Mouse (Mus musculus): Measurements from ENCODE around the gene Tmem41b. TPM values are rescaled to one million over a fixed set of nuclear protein-coding genes. Genes with fewer than 3 reads are reported as not detected.

Tmem41b gene
- total RNA-seq, 2 experiments from 2014 or later: 41.1 to 45.2 TPM

DNA sequence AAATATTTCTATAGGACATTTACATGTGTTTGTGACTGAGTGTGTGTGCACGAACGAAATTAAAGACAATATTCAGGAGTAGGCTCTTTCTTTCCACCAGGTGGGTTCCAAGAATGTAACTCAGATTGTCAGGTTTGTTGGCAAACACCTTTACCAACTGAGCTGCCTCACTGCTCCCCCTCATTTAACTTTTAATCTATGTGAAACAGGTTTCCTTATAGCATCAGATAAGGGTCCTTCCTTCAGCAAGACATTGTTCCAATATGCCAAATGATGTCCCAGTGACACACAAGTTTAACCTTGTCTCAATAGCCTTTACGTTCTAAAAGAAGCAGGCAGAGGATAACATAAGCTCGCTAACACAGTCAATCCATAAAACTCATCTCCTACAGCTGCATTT lies 63.8 kb downstream of the Tmem41b start:
- DNase-seq: no peak

Other genes with a start within 250 kb of the Tmem41b start
- gene Tmem9b, start 234.1 kb downstream of the Tmem41b start, total RNA-seq (2021): 10 to 100 TPM; 36.3 to 36.7 TPM
- 1 to 10 TPM; 1.2 to 1.4 TPM for gene Nrip3, start 204.9 kb downstream of the Tmem41b start, total RNA-seq (2021)
- 1 to 10 TPM in 1 of 2 experiments, under 1 TPM in 1; 0.69 to 1.1 TPM for gene Scube2, start 121.2 kb downstream of the Tmem41b start, total RNA-seq (2021)
- gene Dennd5a, start 26.5 kb downstream of the Tmem41b start, total RNA-seq (2021): 100 to 1,000 TPM; 131 to 144 TPM
- gene Ipo7, start 31.3 kb upstream of the Tmem41b start, total RNA-seq (2021): 10 to 100 TPM; 80.5 to 82.4 TPM
- 10 to 100 TPM; 10.3 to 14.9 TPM for gene Zfp143, start 74.3 kb upstream of the Tmem41b start, total RNA-seq (2021)
- 10 to 100 TPM; 15.2 to 16.1 TPM for gene Wee1, start 135.1 kb upstream of the Tmem41b start, total RNA-seq (2021)
- 10 to 100 TPM; 18.6 to 26.3 TPM for gene Swap70, start 234.8 kb upstream of the Tmem41b start, total RNA-seq (2021)

Data from adrenal gland, postnatal 10 days (tissue).